Mouse (Mus musculus): ENCODE data around the gene Bcor. TPM values are rescaled to one million over a fixed set of nuclear protein-coding genes. Genes with fewer than 3 reads are reported as not detected.

The Bcor gene
- total and polyA plus RNA-seq, 3 experiments: 70.0 to 177 (median 80.8) TPM

GRCm38 (mm10) chrX:12081741-12082155 lies 78.4 kb downstream of the Bcor start:
- Histone ChIP-seq H3K4me1 (ENCODE audit: insufficient read depth, low read depth, low read length) (peaks cover 34% of the 10 kb centered on the region), H3K9me3 (replicated peaks) (no peaks in the 10 kb centered on the region), H3K27me3 (ENCODE audit: insufficient read depth, low read length) (no peaks in the 10 kb centered on the region), H3K36me3 (replicated peaks) (peaks cover 10% of the 10 kb centered on the region), H3K4me3 (ENCODE audit: low read depth, low read length) (peak overlapping the region; percentile 83)
- TF ChIP-seq CTCF (IDR thresholded peaks at IDR 0.05; ENCODE audit: low read depth, low read length) (no peak), GATA2 (IDR thresholded peaks at IDR 0.05; ENCODE audit: borderline replicate concordance, low read depth, low read length) (no peak), POLR2AphosphoS5 (IDR thresholded peaks at IDR 0.05; ENCODE audit: insufficient replicate concordance, low read depth, low read length) (no peak), GATA1 (IDR thresholded peaks at IDR 0.05; ENCODE audit: borderline replicate concordance, low read length) (no peak), TAL1 (conservative IDR thresholded peaks at IDR 0.05; ENCODE audit: low read depth, low read length) (no peak)
- DNase-seq (ENCODE audit: low spot score) (no peak), ATAC-seq (ENCODE audit: extremely low read depth, insufficient number of reproducible peaks, low FRiP score, poor library complexity, severe bottlenecking) (no peak)

- Histone ChIP-seq H3K4me3 (ENCODE audit: low read depth, low read length) (peak overlapping the region; percentile 83), H3K27me3 (ENCODE audit: insufficient read depth, low read length) (no peaks in the 10 kb centered on the region), H3K36me3 (replicated peaks) (peaks cover 12% of the 10 kb centered on the region), H3K4me1 (ENCODE audit: insufficient read depth, low read depth, low read length) (peaks cover 34% of the 10 kb centered on the region), H3K9me3 (replicated peaks) (no peaks in the 10 kb centered on the region)
- TF ChIP-seq CTCF (IDR thresholded peaks at IDR 0.05; ENCODE audit: low read depth, low read length): no peak
- TF ChIP-seq POLR2AphosphoS5 (IDR thresholded peaks at IDR 0.05; ENCODE audit: insufficient replicate concordance, low read depth, low read length): no peak
- no peak for TF ChIP-seq TAL1 (conservative IDR thresholded peaks at IDR 0.05; ENCODE audit: low read depth, low read length)
- TF ChIP-seq GATA2 (IDR thresholded peaks at IDR 0.05; ENCODE audit: borderline replicate concordance, low read depth, low read length): no peak
- TF ChIP-seq GATA1 (IDR thresholded peaks at IDR 0.05; ENCODE audit: borderline replicate concordance, low read length): no peak
- no peak for DNase-seq (ENCODE audit: low spot score)
- ATAC-seq (ENCODE audit: extremely low read depth, insufficient number of reproducible peaks, low FRiP score, poor library complexity, severe bottlenecking): 0 out of 2 replicates have a peak, but pooled peaks have one; percentile 7
Observed at GRCm38 (mm10) chrX:12080904-12081740, 79.0 kb downstream of the Bcor start.

GRCm38 (mm10) chrX:12080095-12080903 lies 79.9 kb downstream of the Bcor start:
- peak; percentile 59 for DNase-seq (ENCODE audit: low spot score)
- no peak for ATAC-seq (ENCODE audit: extremely low read depth, insufficient number of reproducible peaks, low FRiP score, poor library complexity, severe bottlenecking)
- H3K27me3 ChIP-seq (ENCODE audit: insufficient read depth, low read length): no peaks in the 10 kb centered on the region
- H3K9me3 ChIP-seq (replicated peaks): no peaks in the 10 kb centered on the region
- TF ChIP-seq GATA1 (IDR thresholded peaks at IDR 0.05; ENCODE audit: borderline replicate concordance, low read length): no peak
- TF ChIP-seq POLR2AphosphoS5 (IDR thresholded peaks at IDR 0.05; ENCODE audit: insufficient replicate concordance, low read depth, low read length): no peak
- no peak for TF ChIP-seq TAL1 (conservative IDR thresholded peaks at IDR 0.05; ENCODE audit: low read depth, low read length)
- no peak for TF ChIP-seq CTCF (IDR thresholded peaks at IDR 0.05; ENCODE audit: low read depth, low read length)
- no peak for TF ChIP-seq GATA2 (IDR thresholded peaks at IDR 0.05; ENCODE audit: borderline replicate concordance, low read depth, low read length)
- peaks cover 14% of the 10 kb centered on the region for H3K36me3 ChIP-seq (replicated peaks)
- H3K4me1 ChIP-seq (ENCODE audit: insufficient read depth, low read depth, low read length): peaks cover 31% of the 10 kb centered on the region
- H3K4me3 ChIP-seq (ENCODE audit: low read depth, low read length): peak overlapping the region; percentile 83

- TF ChIP-seq TAL1 (conservative IDR thresholded peaks at IDR 0.05; ENCODE audit: low read depth, low read length): no peak
- no peak for TF ChIP-seq GATA2 (IDR thresholded peaks at IDR 0.05; ENCODE audit: borderline replicate concordance, low read depth, low read length)
- TF ChIP-seq CTCF (IDR thresholded peaks at IDR 0.05; ENCODE audit: low read depth, low read length): no peak
- no peak for TF ChIP-seq GATA1 (IDR thresholded peaks at IDR 0.05; ENCODE audit: borderline replicate concordance, low read length)
- ATAC-seq (ENCODE audit: extremely low read depth, insufficient number of reproducible peaks, low FRiP score, poor library complexity, severe bottlenecking): no peak
- H3K9me3 ChIP-seq (replicated peaks): no peaks in the 10 kb centered on the region
- peak overlapping the region; percentile 83 for H3K4me3 ChIP-seq (ENCODE audit: low read depth, low read length)
- H3K4me1 ChIP-seq (ENCODE audit: insufficient read depth, low read depth, low read length): peaks cover 29% of the 10 kb centered on the region
- H3K27me3 ChIP-seq (ENCODE audit: insufficient read depth, low read length): no peaks in the 10 kb centered on the region
- peaks cover 20% of the 10 kb centered on the region for H3K36me3 ChIP-seq (replicated peaks)
- DNase-seq (ENCODE audit: low spot score): no peak
Observed at GRCm38 (mm10) chrX:12079309-12080094, 80.7 kb downstream of the Bcor start.

- H3K4me3 ChIP-seq (ENCODE audit: low read depth, low read length): peak overlapping the region; percentile 83
- peaks cover 23% of the 10 kb centered on the region for H3K36me3 ChIP-seq (replicated peaks)
- no peaks in the 10 kb centered on the region for H3K27me3 ChIP-seq (ENCODE audit: insufficient read depth, low read length)
- DNase-seq (ENCODE audit: low spot score) (no peak), ATAC-seq (ENCODE audit: extremely low read depth, insufficient number of reproducible peaks, low FRiP score, poor library complexity, severe bottlenecking) (no peak)
- H3K9me3 ChIP-seq (replicated peaks): no peaks in the 10 kb centered on the region
- TF ChIP-seq GATA2 (IDR thresholded peaks at IDR 0.05; ENCODE audit: borderline replicate concordance, low read depth, low read length) (no peak), GATA1 (IDR thresholded peaks at IDR 0.05; ENCODE audit: borderline replicate concordance, low read length) (no peak)
- H3K4me1 ChIP-seq (ENCODE audit: insufficient read depth, low read depth, low read length): peaks cover 30% of the 10 kb centered on the region
Observed at GRCm38 (mm10) chrX:12079059-12079308, 81.2 kb downstream of the Bcor start.

Data from G1E (cell line).